Mouse (Mus musculus): ENCODE measurements around the gene Metap1d. TPM values are rescaled to one million over a fixed set of nuclear protein-coding genes. Genes with fewer than 3 reads are reported as not detected.

The Metap1d gene
- polyA plus RNA-seq, 1 experiment from 2014 or later: 24.2 TPM

DNA sequence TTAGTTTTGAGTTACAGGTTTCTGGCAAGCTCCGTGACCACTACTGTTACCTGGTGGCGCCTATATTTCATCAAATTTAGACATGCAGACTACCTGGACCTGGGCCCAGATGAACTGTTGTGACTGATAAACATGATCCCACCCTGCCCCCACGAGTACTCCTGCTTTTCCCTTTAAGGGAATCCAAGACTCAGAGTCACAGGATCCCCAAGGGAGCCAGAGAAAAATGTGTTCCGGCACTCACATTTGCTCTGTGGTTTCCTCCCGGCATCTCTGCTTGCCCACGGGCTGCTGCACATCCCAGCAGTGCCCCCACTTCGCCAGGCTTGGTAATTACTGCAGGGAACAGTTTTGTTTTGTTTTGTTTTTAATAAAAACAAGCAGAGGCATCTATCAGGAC lies 21.3 kb downstream of the Metap1d start:
- DNase-seq (ENCODE audit: low spot score): no peak

DNA sequence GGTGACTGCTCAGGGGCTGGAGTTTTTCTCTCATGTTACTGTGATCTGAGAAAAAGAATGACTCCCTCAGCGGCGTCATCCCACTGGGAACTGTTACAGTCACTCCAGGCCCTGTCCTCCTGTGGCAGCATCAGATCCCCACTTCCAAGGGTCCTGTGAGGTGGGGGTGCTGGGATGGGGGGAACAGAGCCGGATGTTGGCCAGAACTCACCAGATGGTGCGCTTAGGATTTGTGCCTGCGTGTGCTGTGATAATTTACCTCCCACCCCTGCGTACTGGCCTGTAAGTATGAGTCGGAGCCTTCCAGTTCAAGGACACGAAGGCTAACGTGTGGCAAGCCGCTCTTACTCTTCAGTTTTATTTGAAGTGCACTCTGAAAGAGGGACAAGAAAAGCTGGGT lies 22.2 kb downstream of the Metap1d start:
- no peak for DNase-seq (ENCODE audit: low spot score)

DNA sequence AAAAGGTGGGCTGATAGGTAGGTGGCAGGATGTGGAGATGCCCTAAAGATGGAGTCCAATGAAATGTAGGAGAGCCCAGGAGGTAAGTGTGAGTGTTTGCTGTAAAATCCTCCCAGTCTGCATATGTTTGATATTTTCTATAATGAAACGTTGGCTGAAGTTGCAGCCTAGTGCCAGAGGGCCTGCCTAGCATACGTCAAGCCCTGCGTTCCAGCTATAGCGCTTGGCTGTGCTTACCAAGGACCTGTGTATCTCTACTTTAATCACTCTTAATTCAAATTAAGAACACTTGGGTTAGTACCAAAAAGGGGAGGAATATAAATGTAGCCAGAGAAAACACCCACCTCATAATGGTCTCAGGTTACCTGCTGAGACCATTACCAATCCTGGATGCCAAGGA lies 22.7 kb downstream of the Metap1d start:
- no peak for DNase-seq (ENCODE audit: low spot score)

DNA sequence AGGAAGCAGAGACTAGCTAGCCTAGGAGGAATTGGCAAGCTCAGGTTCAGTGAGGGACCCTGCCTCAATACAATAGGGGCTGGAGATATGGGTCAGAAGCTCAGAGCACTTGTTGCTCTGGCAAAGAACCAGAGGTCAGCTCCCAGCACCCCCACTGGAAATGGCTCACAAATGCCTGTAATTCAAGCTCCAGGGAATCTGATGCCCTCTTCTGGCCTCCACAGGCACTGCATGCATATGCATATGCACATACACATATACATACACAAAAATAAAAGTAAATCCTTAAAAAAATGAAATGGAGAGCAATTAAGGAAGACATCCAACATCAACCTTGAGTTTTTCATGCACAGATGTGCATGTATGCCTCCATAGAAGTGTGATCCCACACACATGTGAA lies 24.7 kb downstream of the Metap1d start:
- no peak for DNase-seq (ENCODE audit: low spot score)

GRCm38 (mm10) chr2:71479917-71480316 lies 26.8 kb downstream of the Metap1d start:
- DNase-seq (ENCODE audit: low spot score): no peak

- no peak for DNase-seq (ENCODE audit: low spot score)
Measured at GRCm38 (mm10) chr2:71481825-71482224, 28.7 kb downstream of the Metap1d start.

GRCm38 (mm10) chr2:71483046-71483716 lies 30.1 kb downstream of the Metap1d start:
- DNase-seq (ENCODE audit: low spot score): no peak

DNA sequence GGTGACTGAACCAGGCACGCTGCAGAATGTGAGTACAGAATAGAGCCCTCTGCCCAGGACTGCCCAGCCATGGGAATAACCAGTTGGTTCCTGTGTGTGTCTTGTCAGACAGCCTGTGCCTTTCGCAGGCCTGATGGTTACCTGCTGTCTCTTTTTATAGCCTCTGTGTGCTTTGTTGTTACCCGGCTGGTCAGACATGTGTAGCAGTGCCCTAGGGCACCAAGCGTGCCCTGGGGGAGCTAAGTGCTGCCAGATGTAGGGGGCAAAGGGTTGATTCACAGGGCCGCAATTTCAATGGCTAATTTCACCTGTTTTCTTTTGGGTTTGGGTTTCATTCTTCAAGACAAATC lies 30.6 kb downstream of the Metap1d start:
- no peak for DNase-seq (ENCODE audit: low spot score)

DNA sequence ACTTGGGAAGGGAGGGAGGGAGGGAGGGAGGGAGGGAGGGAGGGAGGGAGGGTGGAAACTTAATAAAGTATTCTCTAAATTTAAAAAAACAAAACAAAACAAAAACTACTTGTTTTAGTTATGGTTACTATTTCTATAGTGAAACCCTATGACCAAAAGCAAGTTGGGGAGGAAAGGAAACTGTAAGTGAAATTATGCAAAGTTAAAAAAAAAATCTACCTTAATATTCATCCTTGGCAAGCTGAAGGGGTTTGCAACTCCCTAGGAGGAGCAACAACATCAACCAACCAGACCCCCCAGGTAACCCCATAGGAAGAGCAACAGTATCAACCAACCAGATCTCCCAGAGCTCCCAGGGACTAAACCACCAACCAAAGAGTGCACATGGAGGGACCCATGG lies 38.2 kb downstream of the Metap1d start:
- no peak for DNase-seq (ENCODE audit: low spot score)

DNA sequence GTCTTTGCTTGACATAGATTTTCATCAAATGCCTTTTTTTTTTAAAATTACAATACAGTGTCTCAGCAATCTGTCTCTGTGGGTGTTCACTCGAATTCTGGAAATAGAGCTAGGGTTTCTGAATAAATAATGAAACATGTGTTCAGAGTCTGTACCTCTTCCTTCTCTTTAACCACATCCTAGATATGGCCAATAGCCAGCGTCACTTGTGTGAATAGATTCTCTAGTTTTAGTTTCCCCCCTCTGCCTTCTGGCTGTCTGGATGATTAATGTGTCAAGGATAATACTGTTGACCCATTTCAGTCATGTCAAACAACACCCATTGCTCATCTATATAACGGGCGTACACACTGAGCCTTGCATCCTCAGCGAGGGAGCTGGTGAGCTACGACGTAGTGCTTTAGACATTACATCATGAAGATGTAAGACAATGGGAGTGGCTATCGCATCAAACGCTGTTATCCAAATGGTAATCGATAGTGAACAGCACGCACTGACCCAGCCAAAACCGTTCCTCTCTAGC lies 40.1 kb downstream of the Metap1d start:
- DNase-seq (ENCODE audit: low spot score): no peak

DNA sequence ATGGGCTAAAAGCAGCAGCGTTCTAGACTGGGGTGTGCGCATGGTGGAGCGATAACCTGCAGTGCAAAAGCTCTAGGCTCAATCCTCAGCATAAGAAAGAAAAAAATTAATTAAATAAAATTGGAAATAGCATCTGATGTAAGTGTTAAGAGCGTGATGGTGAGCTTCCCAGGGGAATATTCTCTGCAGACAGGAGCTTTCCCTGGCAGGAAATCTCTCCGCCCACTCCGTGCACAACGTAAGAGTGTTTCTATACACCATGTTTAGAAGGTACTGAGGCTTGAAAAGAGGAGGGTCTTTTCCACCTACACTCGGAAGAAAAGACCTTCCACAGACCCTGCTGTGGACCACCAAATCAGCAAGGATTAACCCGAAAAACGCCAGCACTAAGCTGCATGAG lies 41.4 kb downstream of the Metap1d start:
- DNase-seq (ENCODE audit: low spot score): no peak

DNA sequence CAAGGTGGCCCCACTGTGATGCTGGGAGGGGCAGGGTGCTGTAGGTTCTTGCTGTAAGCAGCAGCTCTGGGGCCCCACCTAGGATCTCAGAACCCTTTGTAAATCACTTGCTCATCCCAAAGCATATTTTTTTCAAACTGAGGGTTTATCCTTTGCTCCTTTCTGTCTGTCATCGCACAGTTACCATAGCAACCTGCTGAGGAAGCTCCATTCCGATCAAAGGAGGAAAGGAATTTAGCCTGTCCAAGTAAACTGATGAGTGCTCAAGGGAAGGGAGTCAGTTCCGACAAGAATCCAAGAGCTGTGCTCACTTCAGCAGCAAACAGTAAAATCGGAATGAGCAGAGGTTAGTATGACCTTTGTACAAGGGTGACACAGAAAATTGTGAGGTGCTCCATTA lies 41.9 kb downstream of the Metap1d start:
- no peak for DNase-seq (ENCODE audit: low spot score)

- no peak for DNase-seq (ENCODE audit: low spot score)
Measured at GRCm38 (mm10) chr2:71497175-71497574, 44.1 kb downstream of the Metap1d start.

GRCm38 (mm10) chr2:71499276-71500230 lies 46.5 kb downstream of the Metap1d start:
- no peak for DNase-seq (ENCODE audit: low spot score)

DNA sequence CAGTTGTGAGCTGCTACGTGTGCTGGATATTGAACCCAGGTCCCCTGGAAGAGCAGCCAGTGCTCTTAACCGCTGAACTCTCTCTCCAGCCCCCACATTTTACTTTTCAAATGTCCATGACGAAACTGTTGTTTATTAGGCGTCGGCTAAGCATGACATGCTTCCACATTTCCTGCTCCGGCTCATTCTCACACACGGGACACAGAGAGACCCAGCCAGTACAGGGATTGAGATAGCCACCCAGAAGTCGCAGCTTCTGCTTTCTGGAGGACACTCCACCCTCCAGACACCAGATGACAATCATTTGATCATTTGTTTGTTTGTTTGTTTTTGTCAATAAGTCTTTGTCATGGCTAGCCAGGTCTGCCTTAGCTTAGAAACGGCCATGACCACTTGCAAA lies 51.8 kb downstream of the Metap1d start:
- DNase-seq (ENCODE audit: low spot score): no peak

DNA sequence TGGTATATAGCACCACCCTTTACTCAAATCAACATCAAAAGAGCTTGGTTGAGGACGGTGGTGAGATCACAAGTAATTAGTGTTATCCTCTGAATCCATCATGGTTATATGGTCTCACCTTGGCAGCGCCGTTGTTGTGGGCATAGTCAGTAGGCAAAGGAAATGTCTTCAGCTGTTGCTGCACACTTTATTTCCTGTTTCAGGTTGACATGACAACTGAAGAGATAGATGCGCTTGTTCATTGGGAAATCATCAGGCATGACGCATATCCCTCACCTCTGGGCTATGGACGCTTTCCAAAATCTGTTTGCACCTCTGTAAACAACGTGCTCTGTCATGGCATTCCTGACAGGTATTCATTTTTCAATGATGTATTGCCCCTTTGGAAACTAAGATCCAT lies 58.1 kb downstream of the Metap1d start:
- no peak for DNase-seq (ENCODE audit: low spot score)

GRCm38 (mm10) chr2:71512326-71512725 lies 59.2 kb downstream of the Metap1d start:
- DNase-seq (ENCODE audit: low spot score): no peak

DNA sequence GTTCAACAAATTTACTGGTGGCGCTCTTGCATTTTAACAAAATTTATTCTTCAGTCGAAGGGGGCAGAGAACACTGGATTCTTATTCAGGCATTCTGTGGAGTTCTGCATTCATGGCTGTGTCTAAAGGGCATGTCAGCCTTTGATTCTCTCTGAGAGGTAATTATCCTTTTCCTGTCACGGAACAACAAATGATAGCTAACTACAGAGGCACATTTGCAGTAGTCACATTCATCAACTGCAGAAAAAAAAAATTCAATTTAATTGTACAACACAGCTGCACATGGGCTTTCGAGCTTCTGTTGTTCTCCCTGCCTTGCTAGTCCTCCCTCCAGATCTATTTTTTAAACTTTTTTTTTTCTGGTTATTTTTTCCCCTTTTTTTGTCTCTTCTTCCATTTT lies 63.9 kb downstream of the Metap1d start:
- no peak for DNase-seq (ENCODE audit: low spot score)

DNA sequence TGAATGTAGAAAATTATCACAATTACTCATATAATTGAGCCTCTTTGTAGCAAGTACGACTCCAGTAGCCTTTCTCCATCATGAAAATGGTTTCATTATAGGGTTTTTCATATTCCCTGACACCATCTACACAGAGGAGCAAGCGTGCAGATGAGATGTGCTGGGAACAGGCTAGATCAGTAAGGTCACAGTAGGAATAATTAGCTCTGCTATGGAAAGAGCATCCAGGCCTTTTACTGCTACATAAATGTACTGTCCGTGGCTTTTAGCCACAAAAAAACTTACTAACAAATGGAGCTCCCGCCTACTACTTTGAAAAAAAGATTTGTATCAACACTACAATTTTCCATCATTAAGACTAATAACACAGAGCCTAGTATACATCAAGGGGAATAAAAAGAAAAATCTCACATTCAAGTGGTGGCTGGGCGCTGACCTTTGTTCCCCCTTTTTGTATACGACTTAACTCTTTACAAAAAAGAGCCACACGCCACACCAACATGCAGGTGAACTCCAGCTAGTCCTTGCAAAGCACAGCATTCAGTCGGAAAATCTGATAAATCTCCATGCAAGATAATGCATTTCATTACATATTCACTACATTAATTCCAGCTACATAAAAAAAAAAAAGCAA lies 64.5 kb downstream of the Metap1d start:
- no peak for DNase-seq (ENCODE audit: low spot score)

- DNase-seq (ENCODE audit: low spot score): peak; percentile 83
Measured at GRCm38 (mm10) chr2:71522871-71523270, 69.8 kb downstream of the Metap1d start.

DNA sequence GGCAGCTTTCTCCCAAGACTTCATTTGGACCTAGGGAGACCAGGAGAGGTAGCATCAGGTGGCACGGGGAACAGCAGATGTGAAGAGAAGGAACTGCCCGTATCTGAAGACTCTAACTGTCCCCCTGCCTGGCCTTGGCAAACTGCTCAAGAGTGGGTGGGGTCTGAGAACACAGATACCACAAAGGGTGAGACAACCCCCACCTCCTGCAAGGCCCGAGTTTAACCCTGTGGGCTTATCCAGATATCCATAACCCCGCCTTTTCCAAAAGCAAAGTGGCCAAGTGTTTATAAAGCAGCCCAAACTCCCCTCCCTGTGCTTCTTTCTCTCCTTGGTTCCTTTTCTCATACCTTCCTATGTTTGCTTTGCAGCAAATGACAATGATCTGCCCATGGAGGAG lies 70.4 kb downstream of the Metap1d start:
- DNase-seq (ENCODE audit: low spot score): peak; percentile 22

GRCm38 (mm10) chr2:71524763-71525162 lies 71.7 kb downstream of the Metap1d start:
- DNase-seq (ENCODE audit: low spot score): no peak

Measured in thymus, postnatal 0 days (tissue).